Mouse (Mus musculus) heart, embryonic 11.5 days (tissue): ENCODE measurements at regions not wholly inside any gene's neighbourhood (a gene's known extent, or its start where the extent isn't known, plus 50 kb on each side); places are given as distances from the start of the nearest gene placed in this dataset.
"Not testable (repeated sequence)": the region's sequence is repeated elsewhere in the genome, so short reads cannot be mapped to it uniquely, and the experiment has no call there.

Experiments
- ATAC-seq: fragments of 200-750 bp; cut with Nextera tagmentation; replicated peaks from 2 replicates; pipeline ENCODE4 v1.8.0; 2017; ENCODE audit warnings: moderate library complexity; ENCODE audit not compliant: insufficient number of reproducible peaks, low FRiP score, low TSS enrichment
- H3K27ac ChIP-seq: fragments of 300-500 bp; sonication (generic); 2 replicates; pipeline ENCODE4 v1.5.1; 2014; ENCODE audit warnings: mild to moderate bottlenecking, low read depth, low read length
- H3K27me3 ChIP-seq: fragments of 300-500 bp; sonication (generic); 2 replicates; pipeline ENCODE4 v1.6.1; 2014; ENCODE audit warnings: mild to moderate bottlenecking, low read length, mixed read lengths; ENCODE audit not compliant: control insufficient read depth, insufficient read depth
- H3K36me3 ChIP-seq: fragments of 300-500 bp; sonication (generic); 2 replicates; pipeline ENCODE4 v1.6.1; 2014; ENCODE audit warnings: mild to moderate bottlenecking, low read length, moderate library complexity, mixed read lengths; ENCODE audit not compliant: control insufficient read depth, insufficient read depth
- H3K4me1 ChIP-seq: fragments of 300-500 bp; sonication (generic); 2 replicates; pipeline ENCODE4 v1.6.1; 2014; ENCODE audit warnings: low read length; ENCODE audit not compliant: control insufficient read depth, insufficient read depth
- H3K4me2 ChIP-seq: fragments of 300-500 bp; sonication (generic); 2 replicates; pipeline ENCODE4 v1.6.1; 2014; ENCODE audit warnings: mild to moderate bottlenecking, moderate library complexity
- H3K4me3 ChIP-seq: fragments of 300-500 bp; sonication (generic); 2 replicates; pipeline ENCODE4 v1.5.1; 2014; ENCODE audit warnings: low read depth, low read length
- H3K9ac ChIP-seq: fragments of 300-500 bp; sonication (generic); 2 replicates; pipeline ENCODE4 v1.6.1; 2014; ENCODE audit warnings: mild to moderate bottlenecking, low read depth, low read length, moderate library complexity
- H3K9me3 ChIP-seq: fragments of 300-500 bp; sonication (generic); replicated peaks from 2 replicates; pipeline ENCODE4 v1.6.1; 2016; ENCODE audit warnings: low read length; ENCODE audit not compliant: control insufficient read depth
- WGBS: fragments of 180-500 bp; shearing (Covaris S2); extraction: QIAGEN DNeasy Blood & Tissue Kit; methylation state at CpG from one replicate; pipeline ENCODE4 v1.1.7; 2014; ENCODE audit not compliant: insufficient replicate concordance; 5-methylcytosine and 5-hydroxymethylcytosine counted together

DNA sequence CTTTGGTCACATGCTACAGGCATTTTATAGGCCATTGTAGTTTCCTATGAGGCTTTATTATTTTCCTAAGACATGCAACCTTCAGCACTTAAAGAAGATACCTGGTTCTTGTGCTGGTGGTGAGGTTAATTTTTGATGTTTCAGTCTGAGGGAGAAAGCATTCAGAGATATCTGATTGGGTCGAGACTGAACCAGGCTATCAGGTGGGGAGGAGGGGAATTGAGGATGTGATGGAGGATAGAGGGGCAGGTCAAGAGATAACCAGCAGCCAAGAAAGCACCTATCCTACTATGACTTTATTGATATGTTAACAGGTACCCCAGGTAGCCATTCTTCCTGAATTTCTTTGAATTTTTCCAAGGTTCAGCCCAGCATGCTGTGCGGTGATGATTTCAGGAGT lies 74.1 kb upstream of the Zfp988 start:
- H3K9me3 ChIP-seq = peaks cover 21% of the 10 kb centered on the region
- H3K27ac ChIP-seq, ATAC-seq, H3K4me2 ChIP-seq, H3K4me1 ChIP-seq, H3K4me3 ChIP-seq, H3K36me3 ChIP-seq, H3K9ac ChIP-seq, H3K27me3 ChIP-seq: not testable (repeated sequence)
- 69% methylated on average over 2 of the region's 2 CpGs for WGBS

- 79% methylated on average over 3 of the region's 3 CpGs for WGBS
- H3K4me1 ChIP-seq, H3K27me3 ChIP-seq, H3K36me3 ChIP-seq, H3K9ac ChIP-seq, H3K4me3 ChIP-seq, H3K4me2 ChIP-seq, ATAC-seq, H3K27ac ChIP-seq: not testable (repeated sequence)
- peaks cover 21% of the 10 kb centered on the region for H3K9me3 ChIP-seq
Measured at GRCm38 (mm10) chr4:147231787-147232186, 73.7 kb upstream of the Zfp988 start.

GRCm38 (mm10) chr4:147232279-147232678 lies 73.2 kb upstream of the Zfp988 start:
- WGBS = 74% methylated on average over 1 of the region's 1 CpGs
- not testable (repeated sequence) for H3K27ac ChIP-seq, H3K9ac ChIP-seq, H3K4me3 ChIP-seq, H3K4me1 ChIP-seq, H3K36me3 ChIP-seq, ATAC-seq, H3K27me3 ChIP-seq, H3K4me2 ChIP-seq
- H3K9me3 ChIP-seq = peaks cover 23% of the 10 kb centered on the region

DNA sequence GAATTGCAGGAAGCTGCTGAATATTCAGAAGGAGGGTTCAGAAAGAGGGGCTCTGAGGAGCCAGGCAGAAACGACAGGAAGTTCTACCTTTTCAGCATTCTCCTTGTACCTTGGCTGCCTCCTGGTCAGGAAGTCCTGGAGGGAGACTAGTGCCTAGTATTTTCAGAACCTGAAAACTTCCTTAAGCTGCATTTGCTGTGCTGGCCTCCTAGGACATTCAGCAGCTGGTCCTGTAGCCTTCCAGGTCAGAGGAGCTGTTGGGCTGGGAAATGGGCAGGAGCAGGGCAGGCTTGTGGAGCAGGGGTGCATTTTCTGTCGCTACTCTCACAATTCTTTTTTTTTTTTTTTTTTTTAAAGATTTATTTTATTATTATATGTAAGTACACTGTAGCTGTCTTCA lies 71.2 kb upstream of the Zfp988 start:
- H3K4me3 ChIP-seq, ATAC-seq, H3K4me1 ChIP-seq, H3K9ac ChIP-seq, H3K4me2 ChIP-seq, H3K27me3 ChIP-seq, H3K27ac ChIP-seq, H3K36me3 ChIP-seq: not testable (repeated sequence)
- H3K9me3 ChIP-seq = peaks cover 23% of the 10 kb centered on the region
- WGBS = 44% methylated on average over 2 of the region's 2 CpGs

DNA sequence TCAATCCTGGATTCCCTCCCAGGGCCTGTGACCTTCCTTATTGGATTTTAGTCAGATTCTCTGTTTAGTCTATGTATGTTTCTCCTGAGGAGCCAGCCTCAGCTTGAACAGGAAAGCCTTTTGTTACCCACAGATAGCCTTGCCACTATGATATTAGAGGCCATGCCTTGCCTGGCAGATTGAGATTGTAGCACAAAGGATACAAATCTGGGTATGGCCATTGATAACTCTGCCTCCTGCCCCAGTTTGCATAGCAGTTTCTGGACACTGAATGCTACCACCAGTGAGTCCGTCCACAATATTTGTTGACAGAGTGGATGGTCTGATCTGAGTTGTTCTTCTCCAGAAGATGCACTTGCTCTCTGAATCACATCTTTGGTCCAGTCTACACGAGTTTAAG lies 70.0 kb upstream of the Zfp988 start:
- not testable (repeated sequence) for H3K27ac ChIP-seq, H3K4me1 ChIP-seq, H3K36me3 ChIP-seq, H3K4me2 ChIP-seq, H3K9ac ChIP-seq, H3K4me3 ChIP-seq, ATAC-seq, H3K27me3 ChIP-seq
- WGBS = 60% methylated on average over 2 of the region's 2 CpGs
- peaks cover 23% of the 10 kb centered on the region for H3K9me3 ChIP-seq

DNA sequence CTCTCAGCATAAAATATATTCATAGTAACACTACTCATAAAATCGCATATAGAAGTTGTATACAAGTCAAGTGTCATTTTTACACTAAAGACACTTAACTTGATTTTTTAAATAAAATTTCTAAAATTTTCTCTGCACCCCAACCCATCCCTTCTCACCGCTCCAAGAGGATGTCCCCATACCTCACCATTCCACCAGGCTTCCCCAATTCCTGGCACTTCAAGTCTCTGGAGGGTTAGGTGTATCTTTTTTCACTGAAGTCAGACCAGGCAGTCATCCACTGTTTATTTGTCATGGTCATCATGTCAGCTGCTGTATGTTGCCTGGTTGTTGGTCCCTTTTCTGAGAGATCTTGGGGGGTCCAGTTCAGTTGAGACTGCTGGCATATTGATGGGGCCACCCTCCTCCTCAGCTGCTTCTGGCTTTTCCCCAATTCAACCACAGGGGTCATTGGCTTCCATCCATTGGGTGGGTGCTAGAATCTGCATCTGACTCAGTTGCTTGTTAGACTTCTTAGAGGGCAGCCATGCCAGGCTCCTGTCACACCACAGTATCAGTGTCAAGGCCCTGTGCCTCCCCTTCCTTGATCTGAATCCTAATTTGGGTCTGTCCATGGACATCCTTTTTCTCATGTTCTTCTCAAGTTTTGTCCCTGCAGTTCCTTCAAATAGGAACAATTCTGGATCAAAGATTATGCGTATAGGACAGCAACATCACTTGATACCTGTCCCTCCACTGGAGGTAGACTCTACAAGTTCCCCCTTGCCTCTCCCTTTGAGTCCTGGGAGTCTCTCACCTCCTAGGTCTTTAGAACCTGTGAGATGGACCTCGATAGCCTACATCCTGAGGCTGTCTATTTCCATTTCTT lies 63.9 kb upstream of the Zfp988 start:
- ATAC-seq = 0 out of 2 replicates have a peak, but pooled peaks have one; percentile 46
- H3K36me3 ChIP-seq, H3K4me2 ChIP-seq, H3K9ac ChIP-seq, H3K27me3 ChIP-seq, H3K9me3 ChIP-seq, H3K27ac ChIP-seq, H3K4me1 ChIP-seq, H3K4me3 ChIP-seq: not testable (repeated sequence)
- 60% methylated on average over 4 of the region's 4 CpGs for WGBS

- H3K9ac ChIP-seq = no peak overlapping the region
- no peaks in the 10 kb centered on the region for H3K36me3 ChIP-seq
- 0 out of 2 replicates have a peak, but pooled peaks have one; percentile 46 for ATAC-seq
- H3K4me3 ChIP-seq = no peak overlapping the region
- H3K27me3 ChIP-seq = no peaks in the 10 kb centered on the region
- peaks cover 8% of the 10 kb centered on the region for H3K9me3 ChIP-seq
- H3K4me2 ChIP-seq = no peak overlapping the region
- no peaks in the 10 kb centered on the region for H3K4me1 ChIP-seq
- no peak overlapping the region for H3K27ac ChIP-seq
- WGBS = 77% methylated on average over 2 of the region's 2 CpGs
Measured at GRCm38 (mm10) chr4:147242183-147242477, 63.3 kb upstream of the Zfp988 start.

GRCm38 (mm10) chr4:147248541-147248940 lies 56.9 kb upstream of the Zfp988 start:
- not testable (repeated sequence) for H3K36me3 ChIP-seq, H3K4me1 ChIP-seq, ATAC-seq, H3K9me3 ChIP-seq, H3K4me2 ChIP-seq, H3K27me3 ChIP-seq, H3K4me3 ChIP-seq, H3K27ac ChIP-seq, H3K9ac ChIP-seq
- 77% methylated on average over 1 of the region's 1 CpGs for WGBS
